Mouse (Mus musculus): ENCODE measurements at regions not wholly inside any gene's neighbourhood (a gene's known extent, or its start where the extent isn't known, plus 50 kb on each side); places are given as distances from the start of the nearest gene placed in this dataset.
"Not testable (repeated sequence)": the region's sequence is repeated elsewhere in the genome, so short reads cannot be mapped to it uniquely, and the experiment has no call there.

DNA sequence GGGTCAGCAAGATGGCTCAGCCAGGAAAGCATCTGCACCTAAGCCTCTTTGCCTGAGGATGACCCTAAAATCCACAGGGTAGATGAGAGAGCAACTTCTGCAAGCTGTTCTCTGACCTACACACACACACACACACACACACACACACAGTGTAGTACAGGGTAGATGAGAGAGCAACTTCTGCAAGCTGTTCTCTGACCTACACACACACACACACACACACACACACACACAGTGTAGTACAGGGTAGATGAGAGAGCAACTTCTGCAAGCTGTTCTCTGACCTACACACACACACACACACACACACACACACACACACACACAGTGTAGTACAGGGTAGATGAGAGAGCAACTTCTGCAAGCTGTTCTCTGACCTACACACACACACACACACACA is 230.0 kb downstream of the Cd47 start:
- not testable (repeated sequence) for TF ChIP-seq CTCF (IDR thresholded peaks at IDR 0.05; ENCODE audit: borderline replicate concordance, insufficient read depth, low read length); POLR2A (IDR thresholded peaks at IDR 0.05; ENCODE audit: low read depth, low read length)
